Mouse (Mus musculus) A20 (cell line): Measurements from ENCODE around the gene Zranb3.
"Not testable (repeated sequence)": the region's sequence is repeated elsewhere in the genome, so short reads cannot be mapped to it uniquely, and the experiment has no call there.

Source experiments
- DNase-seq: peaks from one replicate; pipeline ENCODE4 v3.0.0-alpha.2; 2011; ENCODE audit warnings: low read depth, low spot score

Zranb3 gene

DNA sequence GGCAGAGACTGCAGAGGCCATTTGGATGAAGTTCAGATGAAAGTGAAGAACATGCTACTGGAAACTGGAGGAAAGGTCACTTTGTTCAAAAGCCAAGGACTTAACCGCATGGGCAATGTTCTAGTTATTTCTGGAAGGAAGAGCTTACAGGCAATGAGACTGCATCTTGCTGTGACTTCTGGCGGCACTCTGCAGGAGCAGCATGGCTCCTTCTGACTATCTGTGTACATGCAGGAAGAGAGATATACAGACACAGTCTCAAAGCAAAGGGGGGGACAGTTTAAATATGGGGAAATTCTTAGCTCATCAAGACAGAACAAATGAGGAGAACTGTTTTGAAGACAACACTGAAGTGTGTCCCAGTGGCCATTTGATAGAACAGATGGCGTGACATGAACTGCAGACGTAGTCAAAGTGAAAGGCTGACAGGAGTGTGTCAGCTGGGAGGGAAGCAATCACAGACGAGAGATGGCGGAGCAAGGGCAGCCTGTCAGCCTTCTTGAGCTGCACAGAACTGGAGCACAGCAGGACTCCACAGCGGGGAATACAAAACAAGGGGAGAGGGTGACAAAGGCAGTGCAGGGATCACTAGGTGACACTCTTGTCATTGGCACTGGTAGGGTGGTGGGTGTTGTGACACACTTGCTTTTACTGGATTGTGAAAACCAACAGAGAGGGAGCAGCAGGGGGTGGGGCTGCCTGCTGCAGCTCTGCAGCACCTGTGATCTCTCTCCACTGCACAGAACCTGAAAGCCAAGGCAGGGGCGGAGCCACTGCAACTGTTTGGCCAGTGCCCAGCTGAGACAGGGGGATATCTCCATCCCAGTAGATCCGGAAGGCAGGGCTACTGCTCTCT is 112.7 kb downstream of the Zranb3 start:
- peak; percentile 18 for DNase-seq

DNA sequence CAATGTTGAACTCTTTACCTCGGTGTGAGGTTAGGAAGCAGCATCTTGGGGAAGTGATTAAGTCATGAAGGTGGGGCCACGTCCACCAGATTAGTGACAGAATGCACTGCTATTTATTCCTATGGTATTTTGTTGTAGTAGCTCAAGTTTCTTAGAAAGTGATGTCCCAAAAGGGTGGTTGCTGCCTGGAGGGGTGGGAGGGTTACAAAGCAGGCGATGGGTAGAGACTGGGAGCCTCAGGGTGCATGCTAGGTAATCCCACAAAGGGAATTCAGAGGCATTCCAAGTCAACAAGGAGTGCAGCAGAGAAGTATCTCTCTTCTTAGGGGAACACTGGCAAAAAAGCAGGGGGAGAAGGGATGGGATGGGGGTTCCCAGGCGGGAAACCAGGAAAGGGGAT is 113.5 kb downstream of the Zranb3 start:
- DNase-seq: no peak

DNA sequence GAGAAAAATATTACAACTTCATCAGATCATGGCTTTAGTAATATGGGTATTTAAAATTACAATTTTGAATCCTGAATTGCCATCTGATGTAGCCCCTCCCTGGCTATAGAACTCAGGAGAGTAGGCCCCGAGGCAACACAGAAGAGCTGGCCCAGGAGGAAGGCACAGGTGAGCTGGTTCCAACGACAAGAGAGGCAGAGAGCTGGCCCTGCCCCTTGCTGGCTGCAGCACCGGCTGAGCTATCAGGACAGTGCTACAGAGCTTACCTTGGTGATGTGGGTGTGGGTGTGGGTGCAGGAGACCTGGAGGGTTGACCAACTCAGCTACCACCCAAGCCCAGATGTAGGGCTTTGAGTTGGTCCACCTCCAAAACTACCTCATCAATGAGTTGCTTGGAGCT is 114.6 kb downstream of the Zranb3 start:
- DNase-seq: no peak

DNA sequence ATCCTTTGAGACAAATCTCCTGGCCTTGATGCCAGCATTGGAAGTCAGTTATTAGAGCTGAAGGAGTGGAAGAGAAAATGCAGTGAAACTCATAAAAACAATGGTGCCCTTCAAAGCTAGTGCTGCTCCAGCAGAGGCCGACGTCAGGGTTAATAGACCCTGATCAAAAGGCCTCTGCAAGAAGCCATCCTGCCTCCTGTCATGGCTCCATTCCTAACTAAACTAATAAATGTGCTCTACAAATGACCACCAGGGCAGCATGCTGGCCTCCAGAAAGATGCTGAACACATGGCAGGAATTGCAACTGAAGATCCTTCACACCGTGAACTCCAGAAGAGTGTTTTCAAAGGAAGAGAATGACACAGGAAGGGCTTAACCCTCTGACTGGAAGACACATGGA is 117.5 kb downstream of the Zranb3 start:
- DNase-seq: no peak

DNA sequence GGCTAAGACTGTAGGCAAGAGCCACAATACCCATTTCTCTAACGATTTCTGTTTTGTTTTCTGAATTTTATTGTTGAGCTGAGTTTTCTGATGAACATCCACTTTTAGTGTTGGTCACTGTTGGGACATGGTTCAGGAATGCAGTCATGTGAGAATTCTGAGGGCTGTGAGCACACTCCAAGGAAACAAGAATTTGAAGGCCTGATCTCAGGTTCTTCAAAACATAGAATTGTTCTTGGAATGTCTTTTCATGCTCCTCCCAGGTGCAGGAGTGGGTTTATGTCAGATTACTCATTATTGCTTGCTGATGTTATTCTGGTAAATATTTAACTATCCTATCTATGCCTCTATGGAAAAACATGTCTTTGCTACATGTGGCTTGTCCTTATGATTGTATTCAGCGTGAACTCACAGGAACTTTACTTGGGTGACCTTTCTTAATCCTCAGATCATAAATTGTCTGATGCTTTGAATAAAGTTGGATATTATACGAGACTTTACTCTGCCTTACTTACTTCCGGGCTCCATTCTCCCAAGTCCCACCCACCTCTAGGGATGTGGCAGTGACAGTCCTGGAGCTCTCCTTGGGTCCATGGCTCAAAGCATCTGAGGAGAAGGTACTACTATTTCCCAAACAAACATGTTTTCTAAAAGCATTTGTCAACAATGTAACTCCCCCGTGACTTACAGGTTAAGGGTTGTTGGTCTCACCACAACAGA is 119.4 kb downstream of the Zranb3 start:
- DNase-seq: no peak

DNA sequence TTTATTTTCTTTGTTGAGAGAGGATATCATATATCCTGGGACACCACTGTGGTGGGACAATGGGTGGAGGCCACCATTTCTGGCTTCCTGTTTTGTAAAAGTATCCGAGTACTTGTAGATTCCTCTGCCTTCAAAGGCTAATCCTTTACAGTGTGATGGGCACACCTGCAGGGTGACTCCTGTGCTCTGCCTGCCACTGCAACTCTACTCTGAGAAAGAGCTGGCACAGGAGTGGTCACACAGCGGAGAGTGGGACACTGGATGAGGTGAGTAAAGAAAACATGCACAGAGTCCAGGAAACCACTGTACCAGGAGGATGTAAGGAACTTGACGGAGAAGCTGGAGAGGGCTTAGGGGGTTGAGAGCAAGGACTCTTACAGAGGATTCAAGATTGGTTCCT is 120.6 kb downstream of the Zranb3 start:
- DNase-seq: no peak

DNA sequence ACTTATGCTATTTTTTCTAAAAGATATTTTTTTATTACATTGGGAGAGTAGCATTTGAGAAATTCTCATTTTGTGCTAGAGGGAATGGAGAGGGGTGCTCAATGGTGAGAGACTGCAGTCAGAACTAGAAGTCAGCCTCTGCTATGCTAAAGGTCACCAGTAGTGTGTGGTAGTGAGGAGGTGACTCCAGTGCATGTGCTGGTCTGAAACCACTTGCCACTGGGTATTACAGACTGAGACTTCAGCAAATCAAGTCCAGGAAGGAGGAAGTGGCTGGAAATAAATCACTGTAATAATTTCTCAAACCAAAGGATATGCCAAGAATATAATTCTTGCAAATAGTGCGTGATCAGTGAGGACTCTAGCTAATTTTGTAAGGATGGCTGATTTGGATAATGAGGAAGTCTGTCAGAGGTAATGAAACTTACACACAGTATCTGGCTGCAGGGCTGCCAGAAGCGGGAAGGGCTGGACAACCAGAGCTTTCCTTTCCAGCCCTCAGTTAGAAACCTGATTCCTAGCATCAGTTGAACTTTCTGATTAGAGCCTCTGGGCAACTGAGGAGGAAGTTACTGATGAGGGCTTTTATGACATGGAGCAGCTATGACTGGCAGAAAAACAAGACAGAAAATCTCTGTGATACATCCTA is 121.8 kb downstream of the Zranb3 start:
- peak; percentile 24 for DNase-seq

DNA sequence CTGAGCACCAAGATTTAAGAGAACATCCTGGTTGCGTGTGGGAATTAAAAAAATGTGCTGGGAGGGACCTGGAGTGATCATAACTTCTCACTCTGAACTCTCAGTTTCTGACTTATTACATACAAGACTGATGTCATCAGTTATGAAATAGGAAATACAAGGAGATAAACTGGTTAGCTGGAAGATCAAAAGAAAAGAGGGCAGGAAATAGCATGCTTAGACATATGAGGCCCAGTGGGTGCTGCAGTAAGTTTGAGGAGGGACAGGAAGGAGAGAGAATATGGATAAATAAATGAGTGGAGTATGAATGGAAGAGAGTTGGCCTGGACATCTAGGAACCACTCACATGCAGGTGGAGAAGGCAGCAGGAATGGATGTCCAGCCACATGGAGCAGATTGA is 124.7 kb downstream of the Zranb3 start:
- no peak for DNase-seq

DNA sequence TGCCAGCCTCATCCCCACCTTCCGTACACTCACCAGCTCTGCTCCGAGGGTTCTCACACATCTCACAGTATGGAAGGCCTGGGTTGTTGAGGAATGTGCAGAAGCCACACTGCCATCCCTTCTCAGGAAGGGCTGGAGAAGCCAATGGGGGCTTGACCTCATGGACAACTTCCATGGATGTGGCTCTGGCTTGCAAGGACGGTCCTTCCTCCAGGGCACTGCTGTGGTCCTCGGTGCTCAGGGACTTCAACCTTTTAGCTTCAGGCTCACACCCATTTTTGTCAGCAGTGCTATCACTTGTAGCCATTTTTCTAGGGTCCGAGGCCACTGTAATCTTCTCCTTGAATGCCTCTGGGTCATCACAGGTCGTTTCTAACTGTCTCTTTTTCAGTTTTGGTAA is 126.7 kb downstream of the Zranb3 start:
- no peak for DNase-seq

DNA sequence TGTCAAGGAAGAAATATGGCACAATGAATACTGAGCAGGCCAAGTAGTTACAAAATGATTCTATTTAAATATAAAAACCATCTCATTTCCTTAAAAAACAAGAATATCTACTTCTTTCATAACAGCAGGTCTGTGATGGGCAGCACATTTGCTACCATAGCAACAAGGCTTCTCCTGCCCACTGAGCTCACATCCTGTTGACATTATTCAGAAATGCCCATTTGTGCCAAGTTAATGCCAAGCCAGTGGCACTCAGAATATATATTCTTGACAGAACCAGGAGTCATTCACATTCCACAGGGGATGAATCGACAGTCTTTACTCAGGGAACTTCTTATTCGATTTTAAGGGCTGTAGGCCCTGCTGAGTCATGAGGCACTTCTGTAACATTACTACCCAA is 127.2 kb downstream of the Zranb3 start:
- peak; percentile 20 for DNase-seq

DNA sequence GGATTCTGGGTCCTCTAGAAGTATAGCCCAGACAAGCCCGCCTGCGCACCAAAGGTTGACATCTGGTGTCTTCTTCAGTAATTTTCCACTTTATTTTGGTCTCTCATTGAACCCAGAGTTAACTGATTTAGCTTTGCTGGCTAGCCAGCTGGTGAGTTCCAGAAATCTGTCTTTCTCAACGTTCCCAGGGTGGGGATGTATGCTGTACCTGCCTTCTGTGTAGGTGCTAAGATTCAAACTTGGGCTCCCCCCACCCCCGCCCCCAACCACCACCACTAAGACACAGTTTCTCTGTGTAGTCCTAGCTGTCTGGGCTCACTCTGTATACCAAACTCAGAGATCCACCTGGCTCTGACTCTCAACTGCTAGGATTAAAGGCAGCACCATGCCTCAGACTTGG is 128.8 kb downstream of the Zranb3 start:
- DNase-seq: no peak

DNA sequence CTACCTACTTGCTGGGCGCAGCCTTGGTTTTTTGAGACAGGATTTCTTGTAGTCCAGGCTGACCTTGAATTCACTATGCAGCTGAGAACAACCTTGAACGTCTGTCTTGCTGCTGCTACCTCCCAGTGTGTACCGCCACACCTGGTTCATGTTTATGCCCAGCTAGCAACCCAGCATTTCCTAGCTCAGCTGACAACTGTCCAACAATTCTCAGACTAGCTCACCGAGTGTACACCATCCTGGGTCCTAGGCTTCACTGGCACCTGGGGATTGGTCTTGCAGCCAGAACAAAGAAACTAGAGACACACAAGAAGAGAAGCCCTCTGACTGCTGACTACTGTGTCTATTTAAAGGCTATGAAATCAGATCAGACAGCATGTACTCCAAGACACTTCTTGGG is 132.0 kb downstream of the Zranb3 start:
- DNase-seq: no peak

DNA sequence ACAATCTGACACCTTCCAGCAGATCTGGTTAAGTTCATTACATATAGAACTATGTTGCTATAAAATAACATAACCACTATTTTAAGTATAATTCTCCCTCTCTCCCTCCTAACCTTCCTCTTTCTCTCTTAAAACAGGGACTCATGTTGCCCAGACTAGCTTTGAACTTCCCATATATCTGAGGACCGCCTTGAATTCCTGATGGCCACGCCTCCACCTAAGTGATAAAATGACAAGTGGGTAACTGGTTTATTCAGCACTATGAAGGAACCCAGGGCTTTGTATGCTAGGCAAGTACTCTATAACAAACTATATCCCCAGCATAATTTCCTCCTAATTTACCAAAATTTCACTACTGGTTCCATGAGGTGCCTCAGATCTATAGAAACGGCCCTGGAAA is 139.5 kb downstream of the Zranb3 start:
- no peak for DNase-seq

DNA sequence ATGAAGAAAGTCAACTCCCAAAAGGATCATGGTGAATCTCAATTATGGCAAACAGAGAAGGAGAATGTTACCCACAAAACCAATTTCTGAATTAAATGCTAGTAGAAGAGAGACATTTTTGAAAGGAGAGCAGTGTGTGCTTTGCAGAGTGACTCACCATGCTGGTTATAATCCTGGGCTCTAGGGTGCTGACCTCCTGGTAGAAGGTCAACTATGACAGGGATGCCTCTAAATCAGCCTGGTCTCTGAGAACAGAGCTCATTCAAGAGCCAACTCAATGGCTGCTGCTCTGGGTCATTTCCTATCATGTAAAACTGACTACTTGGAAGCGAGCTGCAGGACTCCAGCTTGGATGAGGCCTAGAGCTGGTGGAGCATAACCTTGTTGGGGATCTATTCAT is 141.7 kb downstream of the Zranb3 start:
- no peak for DNase-seq

DNA sequence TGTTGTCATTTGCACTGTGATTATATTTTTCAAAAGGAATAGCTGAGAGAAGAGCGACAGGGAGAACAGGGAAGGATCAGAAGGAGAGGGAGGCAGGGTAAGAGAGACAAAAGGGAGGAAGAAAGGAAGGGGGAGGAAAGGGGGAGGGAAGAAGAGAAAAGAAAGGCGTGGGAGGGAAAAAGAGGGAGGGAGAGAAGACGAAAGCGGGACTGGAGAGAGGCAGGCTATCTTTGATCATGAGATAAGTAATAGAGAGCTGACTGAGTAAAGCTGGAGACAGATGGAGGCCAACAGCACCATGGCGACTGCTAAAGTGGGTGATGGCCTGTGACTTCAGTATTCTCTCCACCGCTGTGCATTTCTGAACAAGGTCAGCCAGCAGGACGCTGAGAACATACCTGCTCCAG is 143.5 kb downstream of the Zranb3 start:
- DNase-seq: no peak

DNA sequence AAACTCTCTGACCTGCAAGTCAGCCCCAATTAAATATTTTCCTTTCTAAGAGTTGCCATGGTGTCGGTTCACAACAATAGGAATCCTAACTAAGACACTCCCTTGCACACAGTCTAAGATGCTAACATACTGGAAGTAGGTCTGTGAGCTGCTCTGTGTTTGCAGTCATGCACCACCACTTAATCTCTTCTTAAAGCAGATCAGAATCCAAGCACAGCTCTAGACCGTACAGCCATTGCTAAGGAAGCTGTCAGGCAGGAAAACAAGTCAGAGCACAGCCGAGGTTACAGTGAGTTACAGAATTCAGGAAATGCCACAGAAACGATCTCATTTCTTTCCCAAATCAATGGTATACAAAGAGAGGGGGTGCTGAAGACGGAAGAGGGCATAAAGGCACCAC is 144.0 kb downstream of the Zranb3 start:
- no peak for DNase-seq

DNA sequence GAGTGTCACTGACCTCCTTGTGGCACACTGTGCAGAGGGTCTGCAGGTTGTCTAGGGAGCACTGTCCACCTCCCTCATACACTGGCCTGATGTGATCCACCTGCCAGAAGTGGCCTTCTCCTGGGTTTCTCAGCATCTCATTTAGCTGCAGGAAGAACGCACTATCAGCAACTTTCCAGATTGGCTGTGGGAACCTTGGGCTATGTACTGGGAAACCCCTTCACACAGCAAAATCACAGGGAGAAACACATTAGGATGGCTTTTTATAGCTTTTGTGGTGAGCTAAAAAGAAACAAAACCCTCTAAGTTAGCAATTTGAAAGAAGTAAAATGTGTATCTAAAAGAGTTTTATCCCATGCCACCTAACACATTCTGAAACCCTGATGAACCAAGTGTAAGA is 146.3 kb downstream of the Zranb3 start:
- DNase-seq: no peak

DNA sequence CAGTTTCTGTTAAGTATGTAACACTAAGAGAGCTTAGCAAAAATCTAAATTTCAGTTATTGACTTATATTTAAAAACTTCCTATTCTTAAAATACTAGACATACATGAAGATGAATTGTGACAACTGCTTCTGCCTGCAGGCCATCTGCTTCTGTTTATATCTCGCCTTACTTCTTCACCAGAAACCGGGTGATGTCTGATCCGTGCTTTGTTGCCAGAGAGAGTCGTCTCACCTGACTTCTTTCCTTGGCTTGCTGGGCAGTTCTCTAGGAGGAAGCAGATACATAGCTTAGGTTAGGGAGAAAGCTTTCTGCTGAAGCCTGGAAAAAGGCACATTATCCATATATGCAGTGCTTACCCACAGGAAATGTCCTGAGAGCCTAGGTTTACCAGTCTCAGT is 148.0 kb downstream of the Zranb3 start:
- no peak for DNase-seq

DNA sequence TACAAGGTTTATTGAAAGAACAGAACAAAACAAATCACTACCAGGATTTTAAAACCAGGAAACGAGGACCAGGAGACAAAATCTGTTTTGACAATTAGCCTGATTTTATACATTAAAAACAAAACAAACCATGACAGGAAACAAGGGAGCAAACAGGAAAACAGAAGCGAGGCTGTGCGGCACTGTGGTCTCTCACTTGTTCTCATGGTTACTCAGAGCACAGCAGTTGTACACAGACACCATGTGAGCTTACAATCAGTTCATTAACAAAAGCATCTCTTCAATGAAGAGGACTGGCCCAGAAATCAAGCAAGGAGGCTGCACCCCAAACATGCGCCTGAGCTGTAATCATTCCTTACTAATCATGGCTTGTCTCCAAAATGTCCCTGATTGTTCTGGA is 148.6 kb downstream of the Zranb3 start:
- not testable (repeated sequence) for DNase-seq

DNA sequence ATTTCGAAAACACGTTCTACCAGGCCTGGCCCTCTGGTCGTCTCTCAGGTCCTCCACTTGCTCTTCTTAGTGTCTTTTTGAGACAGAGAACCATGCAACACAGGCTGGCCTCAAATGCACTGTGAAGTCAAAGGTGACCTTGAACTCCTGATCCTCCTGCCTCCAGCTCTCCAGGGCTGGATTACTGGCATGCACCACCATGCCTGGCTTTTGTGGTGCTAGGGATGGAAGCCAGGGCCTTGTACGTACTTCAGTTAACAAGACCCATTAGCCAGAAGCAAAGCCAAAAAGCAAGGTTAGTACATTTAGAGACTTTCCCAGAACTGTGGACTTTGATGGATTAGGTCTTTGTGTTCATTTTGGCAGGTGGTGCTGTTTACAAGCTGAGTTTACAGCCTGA is 150.6 kb downstream of the Zranb3 start:
- no peak for DNase-seq

DNA sequence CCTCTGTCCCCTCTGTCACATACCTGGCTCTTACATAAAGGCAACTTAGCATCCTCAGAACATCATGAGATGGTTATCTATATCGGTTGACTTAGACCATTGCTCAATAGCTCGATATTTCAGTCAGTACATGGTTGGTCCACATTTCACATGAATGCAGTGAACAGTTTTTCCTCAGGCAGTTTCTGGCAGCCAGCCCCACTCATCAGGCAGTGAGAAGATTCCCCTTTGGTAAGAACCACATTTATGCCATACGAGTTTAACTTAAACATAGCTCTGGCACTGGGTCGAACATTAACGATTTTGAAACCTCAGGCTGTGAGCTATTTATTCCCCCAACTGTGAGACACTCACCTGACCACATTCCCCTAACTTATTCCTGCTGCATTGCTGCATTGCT is 154.1 kb downstream of the Zranb3 start:
- no peak for DNase-seq

DNA sequence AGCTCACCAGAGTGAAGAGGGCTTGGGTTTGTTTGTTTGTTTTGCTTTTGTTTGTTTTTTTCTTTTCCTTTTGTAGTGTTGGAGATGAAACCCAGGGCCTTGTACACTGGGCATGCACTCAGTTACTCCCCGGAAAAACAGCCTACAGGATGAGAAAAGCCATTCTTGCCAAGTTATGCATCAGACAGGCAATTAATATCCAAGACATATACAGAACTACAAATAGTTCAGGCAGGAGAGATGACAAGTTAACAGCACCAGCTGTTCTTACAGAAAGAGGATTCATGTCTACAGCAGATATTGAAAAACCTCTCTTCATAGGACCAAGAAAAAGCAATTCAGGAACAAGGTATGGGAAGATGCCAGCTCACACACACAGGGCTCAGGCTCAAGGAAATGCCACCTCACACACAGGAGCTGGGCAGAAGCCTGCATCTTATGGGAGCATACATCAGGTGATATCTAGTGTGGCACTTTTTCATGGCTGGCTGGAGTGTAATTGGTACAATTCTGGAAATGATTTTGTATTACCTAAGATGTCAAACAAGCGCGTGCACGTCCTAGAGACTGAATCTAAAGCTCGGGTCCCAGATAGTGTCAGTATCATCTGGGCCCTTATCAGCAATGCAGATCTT is 156.1 kb downstream of the Zranb3 start:
- DNase-seq: no peak
